Mouse (Mus musculus) liver, embryonic 15.5 days (tissue): ENCODE results near the gene Adarb1. TPM values are rescaled to one million over a fixed set of nuclear protein-coding genes. Genes with fewer than 3 reads are reported as not detected.
A peak's percentile ranks its signal among the peaks of the same experiment; 100 is the strongest.

Experiments
- ATAC-seq: fragments of 200-750 bp; cut with Nextera tagmentation; 2 replicates; pipeline ENCODE4 v1.8.0; 2017; ENCODE audit warnings: moderate number of reproducible peaks, mild to moderate bottlenecking, moderate library complexity; ENCODE audit not compliant: insufficient read depth
- H3K27ac ChIP-seq: fragments of 300-500 bp; sonication (generic); replicated peaks from 2 replicates; pipeline ENCODE4 v1.5.1; 2015; ENCODE audit warnings: mild to moderate bottlenecking, inconsistent platforms
- H3K27me3 ChIP-seq: fragments of 300-500 bp; sonication (generic); 2 replicates; pipeline ENCODE4 v1.6.1; 2015; ENCODE audit warnings: mild to moderate bottlenecking, inconsistent platforms
- H3K36me3 ChIP-seq: fragments of 300-500 bp; sonication (generic); replicated peaks from 2 replicates; pipeline ENCODE4 v1.6.1; 2015; ENCODE audit warnings: moderate library complexity, mild to moderate bottlenecking, inconsistent platforms
- H3K4me1 ChIP-seq: fragments of 300-500 bp; sonication (generic); replicated peaks from 2 replicates; pipeline ENCODE4 v1.6.1; 2015; ENCODE audit warnings: inconsistent platforms
- H3K4me2 ChIP-seq: fragments of 300-500 bp; sonication (generic); 2 replicates; pipeline ENCODE4 v1.6.1; 2015; ENCODE audit warnings: moderate library complexity, mild to moderate bottlenecking, inconsistent platforms
- H3K4me3 ChIP-seq: fragments of 300-500 bp; sonication (generic); replicated peaks from 2 replicates; pipeline ENCODE4 v1.5.1; 2015; ENCODE audit warnings: mild to moderate bottlenecking, inconsistent platforms
- H3K9ac ChIP-seq: fragments of 300-500 bp; sonication (generic); 2 replicates; pipeline ENCODE4 v1.6.1; 2015; ENCODE audit warnings: moderate library complexity, mild to moderate bottlenecking, inconsistent platforms
- H3K9me3 ChIP-seq: fragments of 300-500 bp; sonication (generic); replicated peaks from 2 replicates; pipeline ENCODE4 v1.6.1; 2016; ENCODE audit warnings: inconsistent platforms
- WGBS: fragments of 180-500 bp; shearing (Covaris S2); methylation state at CpG from one replicate; pipeline ENCODE4 v1.1.7; 2015; ENCODE audit warnings: mixed read lengths; ENCODE audit not compliant: insufficient replicate concordance; 5-methylcytosine and 5-hydroxymethylcytosine counted together
- polyA plus RNA-seq: library from polyadenylated mRNA; unstranded; fragments of >200 nt; fragmentation: Nextera tagmentation; extraction: Ambion mirVana; gene quantifications from 2 replicates; pipeline ENCODE4 v1.2.1, GENCODE M21; 2015

The Adarb1 gene
- polyA plus RNA-seq, 1 experiment from 2014 or later = 1.6 TPM

DNA sequence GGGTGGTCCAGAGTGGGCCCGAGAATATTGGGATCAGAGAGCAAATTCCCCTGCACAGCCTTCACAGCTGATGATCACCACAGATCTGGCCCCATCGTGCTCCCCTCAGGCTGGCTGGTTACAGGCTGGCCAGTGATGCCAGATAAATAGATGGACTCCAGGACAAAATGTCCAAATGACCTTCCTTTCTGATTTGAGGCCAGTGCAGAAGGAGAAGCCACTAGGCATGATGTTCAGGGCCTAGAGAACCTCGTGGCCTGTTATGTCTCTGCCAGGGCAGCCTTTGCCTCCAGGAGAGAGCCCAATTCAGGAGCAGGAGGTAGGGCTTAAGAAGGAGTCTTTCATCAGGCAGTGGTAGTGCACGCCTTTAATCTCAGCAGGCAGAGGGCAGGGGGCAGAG, 17.3 kb upstream of the Adarb1 start:
- Histone ChIP-seq H3K27me3 (no peaks in the 10 kb centered on the region; the same call in 1 of the 2 replicates), H3K9ac (no peak overlapping the region), H3K9me3 (no peaks in the 10 kb centered on the region), H3K4me3 (no peak overlapping the region), H3K4me2 (no peak overlapping the region), H3K36me3 (no peaks in the 10 kb centered on the region), H3K27ac (no peak overlapping the region), H3K4me1 (no peaks in the 10 kb centered on the region)
- ATAC-seq = no peak
- 48% methylated on average over 4 of the region's 4 CpGs for WGBS

DNA sequence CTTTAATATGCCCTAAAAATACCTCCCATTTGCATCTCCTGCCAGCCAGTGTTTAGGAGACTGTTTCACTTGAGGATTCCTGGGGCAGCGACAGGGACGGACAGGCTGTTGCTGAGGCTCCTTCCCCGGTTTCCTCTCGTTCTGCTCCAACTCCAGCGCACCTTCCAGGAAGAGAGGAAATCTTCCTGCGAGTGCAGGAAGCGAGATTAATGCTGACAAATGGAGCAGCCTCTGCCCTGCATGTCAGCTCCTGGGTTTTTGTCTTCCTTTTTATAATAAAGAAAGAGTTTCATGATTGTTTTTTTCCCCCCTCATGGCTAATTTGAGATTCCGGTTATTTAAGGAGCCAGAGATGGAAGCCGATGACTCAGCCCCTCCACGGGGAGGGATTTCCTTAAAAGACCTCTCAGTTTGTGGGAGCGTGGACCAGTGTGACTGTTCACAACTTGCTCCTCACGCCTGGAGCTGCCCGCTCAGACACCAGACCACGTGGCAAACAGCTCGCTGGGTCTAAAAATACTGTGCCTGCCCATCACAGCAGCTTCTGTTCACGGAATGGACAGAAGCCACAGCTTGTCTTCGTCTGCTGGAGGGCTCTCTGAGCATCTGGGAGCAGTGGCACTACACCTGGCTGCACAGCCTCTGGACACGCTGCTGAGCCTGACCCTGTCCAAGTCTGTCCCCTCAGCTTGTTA, 16.5 kb upstream of the Adarb1 start:
- no peaks in the 10 kb centered on the region for H3K9me3 ChIP-seq
- no peak overlapping the region for H3K4me3 ChIP-seq
- no peak for ATAC-seq
- H3K4me2 ChIP-seq = no peak overlapping the region
- no peaks in the 10 kb centered on the region for H3K4me1 ChIP-seq
- 18% methylated on average over 18 of the region's 18 CpGs for WGBS
- no peak overlapping the region for H3K9ac ChIP-seq
- no peaks in the 10 kb centered on the region for H3K36me3 ChIP-seq
- H3K27ac ChIP-seq = no peak overlapping the region
- no peaks in the 10 kb centered on the region; the same call in 1 of the 2 replicates for H3K27me3 ChIP-seq

DNA sequence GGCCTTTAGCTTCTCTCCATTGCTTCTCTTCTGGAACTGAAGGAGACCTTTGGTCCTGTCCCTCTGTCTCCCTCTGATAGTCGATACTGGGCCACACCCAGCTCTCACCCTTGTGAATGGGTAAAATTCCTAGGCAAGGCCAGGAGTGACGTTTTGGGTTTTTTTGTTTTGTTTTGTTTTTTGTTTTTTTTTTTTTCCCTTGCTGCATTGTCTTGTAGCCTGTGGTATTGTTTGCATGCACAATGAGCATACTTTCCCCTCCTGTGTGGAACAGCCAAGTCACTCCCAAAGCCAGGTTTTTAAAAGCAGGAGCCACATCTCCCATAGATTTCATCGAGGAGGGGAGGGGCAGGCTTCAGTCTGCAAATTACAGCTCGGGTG, 16.0 kb upstream of the Adarb1 start:
- WGBS = 24% methylated on average over 4 of the region's 4 CpGs
- Histone ChIP-seq H3K9ac (no peak overlapping the region), H3K4me1 (no peaks in the 10 kb centered on the region), H3K9me3 (no peaks in the 10 kb centered on the region), H3K27me3 (no peaks in the 10 kb centered on the region; the same call in 1 of the 2 replicates), H3K27ac (no peak overlapping the region), H3K4me3 (no peak overlapping the region), H3K4me2 (no peak overlapping the region), H3K36me3 (no peaks in the 10 kb centered on the region)
- no peak for ATAC-seq

DNA sequence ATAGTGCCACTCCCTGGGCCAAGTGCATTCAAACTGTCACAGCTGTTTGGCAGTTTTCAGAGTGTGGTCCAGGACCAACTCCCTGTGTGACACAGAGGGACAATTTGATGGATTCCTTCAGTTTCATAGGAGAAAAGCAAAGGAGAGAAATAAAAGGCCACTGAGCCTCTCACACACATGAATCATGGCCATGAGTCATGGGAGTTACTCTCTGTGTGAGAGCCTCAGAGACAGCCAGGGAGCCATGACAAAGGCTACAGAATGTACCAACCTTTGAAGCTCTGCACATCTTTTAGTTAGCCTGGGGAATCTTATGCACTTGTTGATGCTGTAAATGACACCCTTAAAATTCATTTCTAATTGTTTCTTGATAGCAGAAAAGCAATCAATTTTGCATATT, 12.7 kb upstream of the Adarb1 start:
- Histone ChIP-seq H3K4me3 (no peak overlapping the region), H3K4me2 (no peak overlapping the region), H3K27ac (no peak overlapping the region), H3K9me3 (no peaks in the 10 kb centered on the region), H3K36me3 (no peaks in the 10 kb centered on the region), H3K9ac (no peak overlapping the region), H3K27me3 (no peaks in the 10 kb centered on the region; the same call in 1 of the 2 replicates), H3K4me1 (no peaks in the 10 kb centered on the region)
- no peak for ATAC-seq

DNA sequence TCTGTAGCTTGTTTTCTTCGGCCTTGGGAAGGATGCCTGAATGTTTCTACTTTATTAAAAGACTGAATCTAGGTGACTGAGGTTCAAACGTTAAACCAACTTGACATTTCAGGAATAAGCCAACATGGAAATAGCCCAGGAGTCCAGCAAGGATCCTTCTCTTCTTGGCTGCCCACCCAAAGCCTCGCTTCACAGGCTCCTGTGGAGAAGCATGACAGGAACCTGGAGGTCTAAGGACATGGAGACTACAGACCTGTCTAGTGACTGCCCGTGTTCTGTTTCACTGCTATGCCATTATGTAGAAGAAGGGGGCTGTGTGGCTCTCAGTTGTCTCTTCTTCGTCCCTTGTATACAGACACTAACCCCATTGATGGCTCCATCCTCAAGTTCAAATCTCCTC, 11.9 kb upstream of the Adarb1 start:
- Histone ChIP-seq H3K9me3 (no peaks in the 10 kb centered on the region), H3K36me3 (no peaks in the 10 kb centered on the region), H3K4me3 (no peak overlapping the region), H3K9ac (no peak overlapping the region), H3K4me2 (no peak overlapping the region), H3K27ac (no peak overlapping the region), H3K27me3 (no peaks in the 10 kb centered on the region; the same call in 1 of the 2 replicates), H3K4me1 (no peaks in the 10 kb centered on the region)
- 57% methylated on average over 5 of the region's 5 CpGs for WGBS
- ATAC-seq = no peak

DNA sequence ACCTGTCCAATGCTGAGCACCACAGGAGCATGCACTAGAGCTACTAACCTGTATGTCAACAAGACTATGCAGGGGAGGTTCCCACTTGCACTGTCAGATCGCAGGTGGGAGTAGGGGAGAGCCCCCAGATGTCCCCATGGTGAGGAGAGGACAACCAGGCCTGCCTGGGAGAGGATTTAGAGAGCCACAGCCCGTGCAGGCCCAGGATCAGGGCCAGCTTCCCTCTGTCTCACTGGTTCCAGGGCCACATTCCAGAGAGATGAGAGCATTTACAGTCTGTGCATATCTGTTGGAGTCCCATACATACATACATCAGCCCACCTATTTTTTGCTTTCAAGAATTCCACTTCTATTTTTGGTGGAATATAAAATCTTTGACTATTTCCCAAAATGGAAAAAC, 9.5 kb upstream of the Adarb1 start:
- ATAC-seq = no peak

DNA sequence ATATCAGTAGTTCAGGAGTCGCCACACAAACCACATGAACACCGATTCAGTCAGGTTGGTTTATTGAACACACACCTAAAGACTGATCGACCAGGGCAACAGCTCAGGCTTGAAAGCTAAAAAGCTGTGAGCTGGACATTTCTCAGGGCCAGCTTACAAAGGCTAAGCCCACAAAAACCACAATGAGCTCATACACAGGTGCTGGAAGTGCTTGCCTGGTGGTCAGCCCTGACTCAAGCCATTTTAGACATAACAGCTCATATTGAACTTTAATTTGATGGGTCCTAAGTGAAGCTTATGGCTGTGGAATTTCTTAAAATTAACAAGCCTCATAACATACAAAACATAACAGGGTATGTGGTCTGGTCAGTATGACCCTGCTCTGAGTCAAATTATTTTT, 2.1 kb upstream of the Adarb1 start:
- 75% methylated on average over 3 of the region's 3 CpGs for whole genome bisulfite sequencing

More for the DNA sequence above, 9.5 kb upstream of the Adarb1 start:
- Histone ChIP-seq H3K4me2 (no peak overlapping the region), H3K9me3 (no peaks in the 10 kb centered on the region), H3K27me3 (no peaks in the 10 kb centered on the region), H3K9ac (no peak overlapping the region; the same call in 1 of the 2 replicates), H3K4me3 (no peak overlapping the region), H3K4me1 (no peaks in the 10 kb centered on the region), H3K36me3 (no peaks in the 10 kb centered on the region), H3K27ac (no peak overlapping the region)
- 22% methylated on average over 2 of the region's 2 CpGs for WGBS

DNA sequence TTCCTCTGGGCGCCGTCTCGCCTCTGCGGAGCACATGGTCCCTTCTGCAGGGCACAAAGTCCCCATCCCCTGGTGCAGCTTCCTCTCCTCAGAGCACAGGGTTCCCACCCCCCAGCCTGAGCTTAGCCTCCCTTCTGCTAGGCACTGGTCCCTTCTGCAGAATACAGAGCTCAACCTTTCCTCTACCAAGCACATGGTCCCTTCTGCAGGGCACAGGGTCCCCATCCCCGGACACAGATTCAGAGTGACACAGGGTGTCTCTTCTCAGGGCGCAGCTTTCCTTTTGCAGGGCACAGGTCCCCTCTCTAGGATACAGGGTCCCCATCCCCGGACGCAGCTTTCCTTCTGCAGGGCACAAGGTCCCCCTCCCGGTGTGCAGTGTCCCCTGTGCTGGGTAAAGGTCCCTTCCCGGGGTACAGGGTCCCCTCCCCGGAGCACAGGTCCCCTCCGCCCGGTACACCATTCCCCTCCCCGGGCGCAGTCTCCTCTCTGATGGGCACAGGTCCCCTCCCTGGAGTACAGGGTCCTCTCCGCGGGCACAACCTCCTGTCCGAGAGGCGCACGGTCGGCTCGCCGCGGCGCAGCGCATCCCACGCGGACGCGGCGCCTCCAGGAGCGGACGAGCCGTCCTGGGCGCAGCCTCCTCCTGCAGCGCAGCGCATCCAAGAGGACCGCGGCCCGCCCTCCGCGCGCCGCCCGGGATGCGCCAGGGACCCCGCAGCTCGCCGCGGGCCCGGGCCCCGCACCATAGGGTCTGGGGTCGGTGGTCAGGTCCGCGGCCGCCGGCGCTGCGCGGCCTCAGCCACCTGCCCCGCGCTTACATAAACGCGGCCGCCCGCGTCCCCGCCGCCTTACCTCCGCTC, 599 bp downstream of the Adarb1 start:
- no peaks in the 10 kb centered on the region for H3K36me3 ChIP-seq
- ATAC-seq = peak; percentile 51
- H3K4me2 ChIP-seq = peak overlapping the region; percentile 88
- peaks cover 19% of the 10 kb centered on the region for H3K4me1 ChIP-seq
- no peaks in the 10 kb centered on the region for H3K9me3 ChIP-seq
- WGBS = 2% methylated on average over 48 of the region's 70 CpGs
- peaks cover 48% of the 10 kb centered on the region for H3K27me3 ChIP-seq
- H3K27ac ChIP-seq = no peak overlapping the region
- peak overlapping the region; percentile 42; the same call in 1 of the 2 replicates for H3K9ac ChIP-seq
- H3K4me3 ChIP-seq = peak overlapping the region; percentile 64

More for the DNA sequence above, 2.1 kb upstream of the Adarb1 start:
- peaks cover 19% of the 10 kb centered on the region for H3K4me1 ChIP-seq
- no peak overlapping the region for H3K4me2 ChIP-seq
- ATAC-seq = no peak
- H3K9ac ChIP-seq = no peak overlapping the region
- no peak overlapping the region for H3K4me3 ChIP-seq
- H3K27ac ChIP-seq = no peak overlapping the region
- no peaks in the 10 kb centered on the region for H3K36me3 ChIP-seq
- peaks cover 36% of the 10 kb centered on the region for H3K27me3 ChIP-seq
- H3K9me3 ChIP-seq = no peaks in the 10 kb centered on the region

DNA sequence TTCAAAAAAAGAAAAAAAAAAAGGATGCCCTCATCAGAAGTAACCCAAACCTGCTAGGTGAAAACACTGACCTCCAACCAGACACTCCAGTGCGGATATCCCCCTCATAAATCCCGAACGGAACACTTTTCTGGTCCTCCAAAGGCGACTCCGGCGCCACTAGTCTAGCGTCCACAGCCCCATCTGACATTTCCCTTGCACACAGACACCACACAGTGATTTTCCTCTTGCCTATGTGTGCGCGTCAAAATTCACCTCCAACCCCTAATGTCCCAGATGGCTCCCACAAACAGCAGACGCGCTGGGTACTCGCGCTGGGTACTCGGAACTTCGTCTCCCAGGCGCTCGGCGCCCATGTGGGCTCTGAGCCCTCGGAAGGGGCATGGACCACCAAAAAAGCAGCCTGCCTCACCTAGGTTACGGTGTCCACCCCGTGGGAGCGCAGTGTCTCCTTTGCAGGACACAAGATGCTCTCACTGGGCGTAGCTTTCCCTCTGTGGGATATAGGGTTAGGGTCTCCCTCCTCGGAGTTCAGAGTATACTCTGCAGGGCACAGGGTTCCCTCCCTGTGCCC, 1.3 kb downstream of the Adarb1 start:
- H3K27me3 ChIP-seq = peaks cover 48% of the 10 kb centered on the region
- peaks cover 19% of the 10 kb centered on the region for H3K4me1 ChIP-seq
- peak overlapping the region; percentile 64 for H3K4me3 ChIP-seq
- 14% methylated on average over 24 of the region's 24 CpGs for WGBS
- H3K9ac ChIP-seq = no peak overlapping the region
- no peak for ATAC-seq
- H3K36me3 ChIP-seq = no peaks in the 10 kb centered on the region
- H3K4me2 ChIP-seq = peak overlapping the region; percentile 88
- no peaks in the 10 kb centered on the region for H3K9me3 ChIP-seq
- no peak overlapping the region for H3K27ac ChIP-seq

DNA sequence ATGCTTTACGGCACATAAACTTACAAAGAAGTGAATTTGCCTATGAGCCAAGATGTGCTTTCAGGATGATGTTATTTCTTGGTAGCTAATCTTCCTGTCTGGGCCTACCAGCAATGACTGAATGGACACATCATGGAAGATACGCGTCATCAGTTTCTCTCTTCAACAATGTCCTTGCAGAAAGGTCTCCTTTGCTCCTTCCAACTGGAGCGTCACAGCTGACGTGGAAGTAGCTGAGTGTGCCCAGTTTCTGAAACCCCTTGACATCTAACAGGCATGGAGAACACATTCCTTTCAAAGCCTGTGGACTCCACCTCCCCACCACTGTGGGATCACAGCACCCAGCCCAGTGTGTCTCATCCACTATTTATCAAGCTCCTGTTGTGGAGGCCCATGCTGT, 2.2 kb downstream of the Adarb1 start:
- no peak overlapping the region for H3K4me3 ChIP-seq
- no peak overlapping the region for H3K4me2 ChIP-seq
- no peak for ATAC-seq

DNA sequence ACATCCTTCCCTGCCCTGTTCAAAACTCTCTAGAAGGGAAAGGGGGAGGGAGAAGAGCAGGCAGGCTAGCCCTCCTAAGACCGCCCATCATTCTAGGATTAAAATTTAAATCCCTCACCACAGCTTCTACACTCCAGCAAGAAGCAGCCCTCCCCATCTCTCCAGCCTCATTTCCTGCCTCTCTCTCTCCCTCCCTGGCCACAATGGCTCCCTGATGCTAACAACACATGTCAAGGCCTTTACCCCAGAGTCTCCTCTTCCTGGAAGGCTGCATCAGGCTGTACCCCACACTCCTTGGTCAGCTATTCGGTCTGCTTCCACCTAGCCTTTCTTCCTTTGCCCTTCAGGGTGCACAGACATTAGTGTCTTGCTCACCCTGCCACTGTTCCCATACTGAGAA, 4.3 kb downstream of the Adarb1 start:
- Histone ChIP-seq H3K36me3 (no peaks in the 10 kb centered on the region), H3K9ac (no peak overlapping the region), H3K27me3 (peaks cover 47% of the 10 kb centered on the region), H3K4me1 (peaks cover 18% of the 10 kb centered on the region), H3K27ac (no peak overlapping the region), H3K9me3 (no peaks in the 10 kb centered on the region), H3K4me3 (no peak overlapping the region), H3K4me2 (no peak overlapping the region)
- 48% methylated on average over 2 of the region's 2 CpGs for WGBS
- ATAC-seq = no peak

More for the DNA sequence above, 2.2 kb downstream of the Adarb1 start:
- H3K36me3 ChIP-seq = no peaks in the 10 kb centered on the region
- whole genome bisulfite sequencing = 76% methylated on average over 5 of the region's 5 CpGs
- no peak overlapping the region for H3K9ac ChIP-seq
- peaks cover 48% of the 10 kb centered on the region for H3K27me3 ChIP-seq
- no peak overlapping the region for H3K27ac ChIP-seq
- H3K9me3 ChIP-seq = no peaks in the 10 kb centered on the region
- H3K4me1 ChIP-seq = peaks cover 19% of the 10 kb centered on the region
